Mouse (Mus musculus) heart, postnatal 0 days (tissue): ENCODE results near the gene Csgalnact2. TPM values are rescaled to one million over a fixed set of nuclear protein-coding genes. Genes with fewer than 3 reads are reported as not detected.
A peak's percentile ranks its signal among the peaks of the same experiment; 100 is the strongest.

Experiments
- ATAC-seq: fragments of 200-750 bp; cut with Nextera tagmentation; 2 replicates; pipeline ENCODE4 v1.8.0; 2017; ENCODE audit warnings: low read depth, moderate number of reproducible peaks, moderate library complexity; ENCODE audit not compliant: insufficient read depth
- DNase-seq: peaks from one replicate; pipeline ENCODE4 v3.0.0-alpha.2; 2016; ENCODE audit warnings: low spot score
- H3K27ac ChIP-seq: fragments of 300-500 bp; sonication (generic); 2 replicates; pipeline ENCODE4 v1.5.1; 2014; ENCODE audit warnings: low read depth, mild to moderate bottlenecking
- H3K27me3 ChIP-seq: fragments of 300-500 bp; sonication (generic); 2 replicates; pipeline ENCODE4 v1.6.1; 2014; ENCODE audit warnings: low read length, mixed read lengths; ENCODE audit not compliant: control insufficient read depth, insufficient read depth
- H3K36me3 ChIP-seq: fragments of 300-500 bp; sonication (generic); replicated peaks from 2 replicates; pipeline ENCODE4 v1.6.1; 2014; ENCODE audit warnings: low read length, mixed read lengths; ENCODE audit not compliant: control insufficient read depth, insufficient read depth
- H3K4me1 ChIP-seq: fragments of 300-500 bp; sonication (generic); 2 replicates; pipeline ENCODE4 v1.6.1; 2014; ENCODE audit warnings: antibody characterized with exemption; ENCODE audit not compliant: control insufficient read depth, insufficient read depth
- H3K4me2 ChIP-seq: fragments of 300-500 bp; sonication (generic); 2 replicates; pipeline ENCODE4 v1.6.1; 2014; ENCODE audit warnings: low read depth, mild to moderate bottlenecking, low read length, moderate library complexity
- H3K4me3 ChIP-seq: fragments of 300-500 bp; sonication (generic); 2 replicates; pipeline ENCODE4 v1.5.1; 2014; ENCODE audit warnings: low read depth, low read length
- H3K9ac ChIP-seq: fragments of 300-500 bp; sonication (generic); replicated peaks from 2 replicates; pipeline ENCODE4 v1.6.1; 2014; ENCODE audit warnings: low read depth, low read length, mixed read lengths
- H3K9me3 ChIP-seq: fragments of 300-500 bp; sonication (generic); replicated peaks from 2 replicates; pipeline ENCODE4 v1.6.1; 2016; ENCODE audit warnings: low read length; ENCODE audit not compliant: control insufficient read depth
- CTCF ChIP-seq: IDR thresholded peaks from 2 replicates; pipeline ENCODE4 v1.5.1; 2016; ENCODE audit warnings: antibody characterized with exemption, control low read depth, low read depth
- EP300 ChIP-seq: IDR thresholded peaks from 2 replicates; pipeline ENCODE4 v1.6.1; 2016; ENCODE audit warnings: antibody characterized with exemption, low read depth
- WGBS: fragments of 180-500 bp; shearing (Covaris S2); extraction: QIAGEN DNeasy Blood & Tissue Kit; methylation state at CpG from one replicate; pipeline ENCODE4 v1.1.7; 2014; 5-methylcytosine and 5-hydroxymethylcytosine counted together
- polyA plus RNA-seq: library from polyadenylated mRNA; unstranded; fragments of >200 nt; fragmentation: Nextera tagmentation; extraction: Ambion mirVana; gene quantifications from 2 replicates; pipeline ENCODE4 v1.2.1, GENCODE M21; 2015
- total RNA-seq: library from RNA; depleted of rRNA; stranded (reverse); fragments of >200 nt; gene quantifications from 2 replicates; pipeline ENCODE4 v1.2.3, GENCODE M21; 2014; ENCODE audit warnings: low replicate concordance

The Csgalnact2 gene
- total and polyA plus RNA-seq, 2 experiments from 2014 or later, result 11.6 to 13.0 TPM

DNA sequence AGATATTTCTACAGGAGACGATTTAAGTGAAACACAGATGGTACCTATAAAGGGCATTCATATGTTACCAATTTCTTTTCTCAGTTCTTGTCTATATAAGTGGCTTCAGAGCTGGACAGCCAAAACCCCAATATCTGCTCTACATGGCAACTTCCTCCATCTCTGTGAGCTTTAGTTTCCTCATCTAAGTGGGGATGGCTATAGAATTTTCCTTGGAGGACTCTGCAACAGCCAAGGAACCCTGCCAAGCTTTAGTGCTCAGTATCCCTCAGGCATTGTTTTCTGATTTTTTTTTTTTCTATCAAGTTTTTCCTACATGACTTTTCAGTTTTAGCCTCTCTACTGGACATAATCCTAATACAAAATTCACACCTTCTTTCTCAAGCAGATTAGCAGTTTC is 4.5 kb downstream of the Csgalnact2 start:
- Histone ChIP-seq H3K4me3 (no peak overlapping the region), H3K4me2 (no peak overlapping the region), H3K4me1 (peaks cover 7% of the 10 kb centered on the region; the same call in 1 of the 2 replicates), H3K36me3 (no peaks in the 10 kb centered on the region), H3K9me3 (no peaks in the 10 kb centered on the region), H3K9ac (no peak overlapping the region), H3K27ac (no peak overlapping the region), H3K27me3 (no peaks in the 10 kb centered on the region)
- TF ChIP-seq EP300 (no peak), CTCF (no peak)
- no peak for DNase-seq
- no peak for ATAC-seq
- 82% methylated on average over 1 of the region's 1 CpGs for WGBS

DNA sequence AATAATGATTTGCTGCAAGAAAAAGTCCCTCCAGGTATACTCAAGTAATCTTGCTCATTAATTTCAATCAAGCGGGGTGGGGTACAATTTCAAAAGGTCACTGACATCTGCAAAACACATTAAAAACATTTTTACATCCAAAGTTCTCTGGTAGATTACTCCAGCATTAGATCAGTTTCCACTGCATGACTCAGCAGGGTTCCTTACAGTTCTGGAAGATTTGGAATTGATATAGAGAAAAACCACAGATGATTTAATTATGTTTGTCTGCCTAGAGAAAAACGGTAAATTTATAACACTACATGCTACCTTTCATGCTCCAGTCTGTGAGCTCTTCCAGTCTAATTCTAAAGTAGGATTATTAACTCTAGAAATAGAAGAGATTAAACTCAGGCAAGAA is 8.9 kb downstream of the Csgalnact2 start:
- TF ChIP-seq EP300 (no peak), CTCF (no peak)

DNA sequence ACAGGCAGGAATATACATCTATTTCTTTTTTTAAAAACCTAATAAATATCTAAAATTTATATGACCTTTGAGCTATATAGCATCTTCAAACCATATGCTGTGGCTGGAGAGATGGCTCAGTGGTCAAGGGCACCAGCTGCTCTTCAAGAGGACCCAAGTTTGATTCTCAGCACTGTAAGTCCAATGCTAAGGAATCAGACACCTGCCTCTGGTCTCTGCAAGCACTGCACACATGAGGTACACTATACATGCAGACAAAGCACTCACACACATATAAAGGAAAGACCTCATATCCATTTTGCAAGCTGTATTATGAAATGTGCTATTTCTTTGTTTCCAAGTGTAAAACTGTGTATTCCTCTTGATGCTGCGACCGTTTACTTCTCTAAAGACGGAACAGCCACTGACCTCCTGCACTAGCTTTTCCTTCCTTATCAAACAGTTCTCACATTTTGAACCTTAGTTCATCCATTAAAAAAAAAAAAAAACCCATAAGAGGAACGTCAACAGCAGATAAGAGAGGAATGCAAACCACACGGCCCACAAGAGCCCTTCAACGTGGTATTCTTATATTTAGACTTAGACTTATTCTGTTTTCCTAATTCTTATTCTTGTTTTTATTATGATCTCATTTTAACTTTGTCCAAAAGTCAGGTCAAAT is 11.0 kb downstream of the Csgalnact2 start:
- Histone ChIP-seq H3K4me2 (no peak overlapping the region), H3K27me3 (no peaks in the 10 kb centered on the region), H3K4me1 (peaks cover 18% of the 10 kb centered on the region; the same call in 1 of the 2 replicates), H3K36me3 (peaks cover 18% of the 10 kb centered on the region), H3K27ac (0 out of 2 replicates have a peak overlapping the region, but pooled peaks have one; percentile 0), H3K9me3 (no peaks in the 10 kb centered on the region), H3K9ac (no peak overlapping the region), H3K4me3 (no peak overlapping the region)
- 8% methylated on average over 6 of the region's 6 CpGs for WGBS
- ATAC-seq (peak; percentile 57; the same call in 1 of the 2 replicates), DNase-seq (peak; percentile 13)
- TF ChIP-seq CTCF, result no peak
- no peak for TF ChIP-seq EP300

More for the DNA sequence above, 8.9 kb downstream of the Csgalnact2 start:
- H3K27me3 ChIP-seq, result no peaks in the 10 kb centered on the region
- H3K4me1 ChIP-seq, result peaks cover 18% of the 10 kb centered on the region; the same call in 1 of the 2 replicates
- no peak overlapping the region for H3K4me2 ChIP-seq
- peak overlapping the region; percentile 30; the same call in 1 of the 2 replicates for H3K27ac ChIP-seq
- no peak overlapping the region for H3K9ac ChIP-seq
- ATAC-seq (no peak), DNase-seq (no peak)
- WGBS, result 71% methylated on average over 2 of the region's 2 CpGs
- 0 out of 2 replicates have a peak, but pooled peaks cover 7% of the 10 kb centered on the region for H3K36me3 ChIP-seq
- H3K9me3 ChIP-seq, result no peaks in the 10 kb centered on the region
- no peak overlapping the region for H3K4me3 ChIP-seq

DNA sequence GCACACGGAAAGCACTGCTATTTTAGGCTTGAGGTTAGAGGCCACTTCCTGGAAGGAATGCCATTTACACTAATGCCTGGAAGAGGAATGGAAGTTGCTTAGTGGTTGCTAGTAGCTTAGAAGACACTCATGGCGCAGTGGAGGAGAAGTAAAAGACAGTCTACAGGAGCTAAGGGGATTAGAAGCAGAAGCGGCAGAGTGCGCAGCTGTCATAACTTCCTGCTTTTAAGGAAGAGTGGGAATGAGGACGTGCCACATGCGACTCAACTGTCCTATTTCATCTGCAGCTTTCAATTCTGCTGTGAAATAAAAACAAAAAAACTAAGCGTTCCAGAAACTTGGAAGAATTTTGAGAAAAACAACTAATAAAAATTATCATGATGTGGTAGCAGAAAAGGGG is 11.7 kb downstream of the Csgalnact2 start:
- ATAC-seq (no peak), DNase-seq (peak; percentile 9)
- no peak for TF ChIP-seq EP300
- no peak for TF ChIP-seq CTCF
- no peak overlapping the region for H3K9ac ChIP-seq
- H3K36me3 ChIP-seq, result peaks cover 26% of the 10 kb centered on the region
- H3K4me2 ChIP-seq, result no peak overlapping the region
- WGBS, result 58% methylated on average over 7 of the region's 7 CpGs
- H3K9me3 ChIP-seq, result no peaks in the 10 kb centered on the region
- no peaks in the 10 kb centered on the region for H3K27me3 ChIP-seq
- peaks cover 18% of the 10 kb centered on the region; the same call in 1 of the 2 replicates for H3K4me1 ChIP-seq
- H3K4me3 ChIP-seq, result no peak overlapping the region
- no peak overlapping the region for H3K27ac ChIP-seq

DNA sequence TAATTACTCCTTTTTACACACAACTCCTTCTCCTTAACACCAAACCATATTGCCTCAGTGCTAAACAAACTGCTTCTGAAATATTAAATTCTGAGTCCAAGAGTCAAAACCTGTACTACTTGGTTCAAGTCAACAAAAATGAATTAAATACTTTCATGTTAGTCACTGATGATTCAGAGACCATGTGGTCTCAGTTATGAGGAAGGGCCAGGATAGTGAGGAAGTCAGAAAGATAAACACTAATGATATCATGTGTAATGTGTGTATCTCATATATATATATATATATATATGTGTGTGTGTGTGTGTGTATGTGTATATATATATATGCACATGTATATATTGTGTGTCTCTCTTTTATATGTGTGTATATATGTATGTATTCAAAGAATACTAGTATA is 12.4 kb downstream of the Csgalnact2 start:
- H3K9me3 ChIP-seq, result no peaks in the 10 kb centered on the region

DNA sequence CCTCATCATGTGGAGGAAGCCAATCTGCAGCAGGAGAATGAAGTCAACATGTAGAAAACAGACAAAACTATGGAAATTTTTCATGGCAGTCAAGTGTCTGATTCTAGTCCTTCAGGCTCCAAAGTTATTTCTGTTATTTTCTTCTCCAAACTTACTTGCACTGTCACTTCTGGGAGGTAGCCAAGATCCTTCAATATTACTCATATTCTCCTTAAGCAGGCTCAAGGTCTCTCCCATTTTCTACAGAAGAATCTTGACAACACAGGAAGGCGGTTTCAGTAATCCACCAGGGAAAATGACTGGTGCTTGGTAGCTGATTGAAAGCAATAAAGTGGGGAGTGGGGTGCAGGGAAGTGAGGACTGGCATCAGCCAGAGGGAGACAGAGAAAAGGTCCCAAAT is 16.2 kb downstream of the Csgalnact2 start:
- ATAC-seq (no peak), DNase-seq (no peak)
- Histone ChIP-seq H3K9ac (no peak overlapping the region), H3K27me3 (no peaks in the 10 kb centered on the region), H3K4me3 (no peak overlapping the region), H3K27ac (no peak overlapping the region), H3K36me3 (peaks cover 42% of the 10 kb centered on the region), H3K9me3 (no peaks in the 10 kb centered on the region), H3K4me2 (no peak overlapping the region), H3K4me1 (0 out of 2 replicates have a peak, but pooled peaks cover 6% of the 10 kb centered on the region)
- 69% methylated on average over 1 of the region's 1 CpGs for WGBS
- TF ChIP-seq EP300 (no peak), CTCF (no peak)

More for the DNA sequence above, 12.4 kb downstream of the Csgalnact2 start:
- Histone ChIP-seq H3K4me1 (peaks cover 18% of the 10 kb centered on the region; the same call in 1 of the 2 replicates), H3K27me3 (no peaks in the 10 kb centered on the region), H3K27ac (no peak overlapping the region), H3K4me3 (no peak overlapping the region), H3K36me3 (peaks cover 32% of the 10 kb centered on the region), H3K9ac (no peak overlapping the region), H3K4me2 (no peak overlapping the region)
- TF ChIP-seq CTCF (no peak), EP300 (no peak)
- DNase-seq (no peak), ATAC-seq (no peak)
